Mouse (Mus musculus): ENCODE measurements around the gene Skiv2l. TPM values are rescaled to one million over a fixed set of nuclear protein-coding genes. Genes with fewer than 3 reads are reported as not detected.

Skiv2l gene
- polyA plus RNA-seq (2015; fragmentation: Illumina TruSeq; extraction: RNeasy Lipid Tissue Mini Kit (QIAGEN cat#74804); ENCODE audit: insufficient read depth, low read depth, low replicate concordance), result 24.5 TPM

DNA sequence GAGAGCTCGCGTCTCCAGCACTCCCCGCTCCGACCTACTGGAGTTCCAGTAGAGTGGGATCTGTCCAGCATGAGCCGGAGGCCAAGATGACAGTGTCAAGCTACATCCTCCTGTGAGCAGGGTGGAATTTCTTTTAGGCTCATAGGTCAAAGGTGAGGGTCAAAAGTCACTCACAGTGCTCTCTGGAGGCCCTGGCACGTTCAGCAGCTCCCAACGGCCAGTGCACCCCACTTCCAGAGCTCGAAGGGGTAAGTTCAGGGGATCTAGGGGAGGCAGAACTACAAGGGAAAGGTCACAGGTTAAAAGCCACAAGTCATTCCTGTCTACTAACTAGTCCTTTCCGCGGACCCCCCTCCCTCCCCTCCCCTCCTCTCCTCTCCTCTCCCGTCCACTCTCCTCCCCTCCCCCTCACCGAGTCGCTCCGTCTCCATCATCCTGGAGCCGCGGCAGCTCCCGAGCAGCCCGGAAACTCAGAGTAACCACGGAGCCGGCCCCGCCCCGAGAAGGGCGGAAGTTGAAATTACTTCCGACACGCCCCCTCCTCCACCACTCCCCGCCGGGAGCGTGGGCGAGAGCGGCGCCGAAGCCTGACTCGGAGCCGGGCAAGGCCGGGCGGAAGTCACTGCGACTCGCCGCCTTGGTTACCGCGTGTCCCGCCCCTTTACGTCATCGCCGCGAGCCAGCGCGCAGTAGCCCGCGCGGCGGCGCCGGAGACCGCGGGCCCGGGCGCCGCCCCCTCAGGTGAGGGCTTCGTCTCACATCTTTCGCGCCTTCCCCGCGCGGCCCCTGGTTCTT lies at the start of gene Skiv2l, which contains the start of gene Nelfe:
Gene Skiv2l, minus strand, starts transcription at position 489 of the 795 bp plus-strand sequence.
Gene Nelfe, plus strand, starts transcription at position 670 of the 795 bp plus-strand sequence.

GRCm38 (mm10) chr17:34898160-34898586 lies 48.2 kb upstream of the Skiv2l start, which contains the start of the genes C2 and Ehmt2:
C2 (minus strand) TSS chr17:34898265.
Ehmt2 (plus strand) TSS chr17:34898469.

DNA sequence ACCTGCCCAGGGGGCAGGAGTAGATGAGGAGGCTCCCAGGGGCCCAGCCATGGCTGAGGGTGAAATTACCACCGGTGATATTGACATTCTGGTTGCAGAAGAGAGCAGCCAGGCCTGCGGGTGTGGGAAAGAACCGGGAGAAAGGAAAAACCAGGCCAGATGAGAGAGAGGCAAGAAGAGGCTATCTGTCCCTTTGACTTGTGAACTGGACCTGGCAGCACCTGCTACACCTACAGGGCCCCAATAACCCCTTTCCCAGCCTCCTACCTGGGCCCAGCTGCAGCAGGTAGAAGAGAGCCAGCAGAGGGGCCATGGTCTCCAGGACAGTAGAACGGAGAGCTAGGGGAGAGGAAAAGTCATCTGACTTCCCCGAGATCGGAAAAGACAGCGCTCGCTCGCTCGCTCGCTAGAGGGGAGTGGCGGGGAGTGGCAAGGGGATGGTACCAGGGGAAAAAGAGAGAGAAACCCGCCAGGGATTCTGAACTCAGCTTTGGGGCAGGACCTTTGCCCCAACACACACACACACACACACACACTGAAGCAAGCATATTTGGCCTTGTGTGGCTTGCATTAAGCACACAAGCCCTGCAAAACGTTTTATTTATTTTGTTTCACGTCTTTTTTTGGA lies 31.8 kb upstream of the Skiv2l start, which contains the start of gene Gm20547:
Gene Gm20547, minus strand, starts transcription at position 360 of the 628 bp plus-strand sequence.

GRCm38 (mm10) chr17:34879336-34879879 lies 29.4 kb upstream of the Skiv2l start, which contains the start of gene Zbtb12:
Zbtb12 (plus strand) TSS chr17:34879483.

DNA sequence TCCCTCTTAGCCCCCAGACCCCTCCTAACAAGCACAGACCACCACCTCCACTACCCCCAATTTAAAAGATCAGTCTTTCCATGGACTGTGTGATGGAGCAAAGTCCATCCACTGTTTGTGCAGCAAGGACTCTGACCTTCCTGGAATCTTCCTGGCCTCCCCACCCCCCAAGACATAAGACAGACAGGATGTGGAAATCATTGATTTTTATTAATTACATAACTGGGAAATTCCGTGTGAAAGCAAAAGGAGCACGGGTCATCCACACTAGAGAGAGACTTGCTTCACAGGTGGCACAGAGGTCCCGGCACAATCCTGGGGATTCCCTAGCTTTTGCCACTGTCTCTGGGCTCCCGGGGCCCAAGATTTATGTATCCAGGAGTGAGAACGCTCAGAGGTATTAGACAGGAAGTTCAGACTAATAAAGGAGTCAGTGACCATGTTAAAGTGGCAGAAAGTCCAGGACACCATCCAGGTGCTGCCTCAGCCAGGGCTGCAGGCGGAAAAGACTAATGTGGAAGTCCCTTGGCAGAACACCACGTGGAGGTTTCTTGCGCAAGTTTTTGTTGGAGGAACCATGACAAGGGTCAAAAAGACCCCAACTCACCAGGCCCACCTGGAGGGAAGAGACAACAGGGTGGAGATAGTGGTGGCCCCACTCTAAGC lies 12.5 kb upstream of the Skiv2l start, which contains the start of gene Cfb:
Gene Cfb, minus strand, starts transcription at position 103 of the 666 bp plus-strand sequence.

GRCm38 (mm10) chr17:34836856-34837221 lies 13.2 kb downstream of the Skiv2l start, which contains the start of the genes Stk19 and Dxo:
Stk19 (minus strand) TSS chr17:34836945.
Dxo (plus strand) TSS chr17:34837019.

GRCm38 (mm10) chr17:34804301-34804700 lies 45.7 kb downstream of the Skiv2l start, which contains the start of gene Cyp21a1:
Cyp21a1 (minus strand) TSS chr17:34804561.

Other genes starting within 250 kb of the Skiv2l start
- 23.2 TPM for gene Rnf5, start 246.5 kb downstream of the Skiv2l start, polyA plus RNA-seq (2015; fragmentation: Illumina TruSeq; extraction: RNeasy Lipid Tissue Mini Kit (QIAGEN cat#74804); ENCODE audit: insufficient read depth, low read depth, low replicate concordance)
- 22.7 TPM for gene Agpat1, start 245.9 kb downstream of the Skiv2l start, polyA plus RNA-seq (2015; fragmentation: Illumina TruSeq; extraction: RNeasy Lipid Tissue Mini Kit (QIAGEN cat#74804); ENCODE audit: insufficient read depth, low read depth, low replicate concordance)
- gene Egfl8, start 234.2 kb downstream of the Skiv2l start, polyA plus RNA-seq (2015; fragmentation: Illumina TruSeq; extraction: RNeasy Lipid Tissue Mini Kit (QIAGEN cat#74804); ENCODE audit: insufficient read depth, low read depth, low replicate concordance), result 3.3 TPM
- 9.9 TPM for gene Ppt2, start 221.7 kb downstream of the Skiv2l start, polyA plus RNA-seq (2015; fragmentation: Illumina TruSeq; extraction: RNeasy Lipid Tissue Mini Kit (QIAGEN cat#74804); ENCODE audit: insufficient read depth, low read depth, low replicate concordance)
- gene Prrt1, start 220.7 kb downstream of the Skiv2l start, polyA plus RNA-seq (2015; fragmentation: Illumina TruSeq; extraction: RNeasy Lipid Tissue Mini Kit (QIAGEN cat#74804); ENCODE audit: insufficient read depth, low read depth, low replicate concordance), result 5.2 TPM
- gene Fkbpl, start 205.4 kb downstream of the Skiv2l start, polyA plus RNA-seq (2015; fragmentation: Illumina TruSeq; extraction: RNeasy Lipid Tissue Mini Kit (QIAGEN cat#74804); ENCODE audit: insufficient read depth, low read depth, low replicate concordance), result 2.0 TPM
- 10.8 TPM for gene Atf6b, start 203.1 kb downstream of the Skiv2l start, polyA plus RNA-seq (2015; fragmentation: Illumina TruSeq; extraction: RNeasy Lipid Tissue Mini Kit (QIAGEN cat#74804); ENCODE audit: insufficient read depth, low read depth, low replicate concordance)
- 12.0 TPM for gene Tnxb, start 179.7 kb downstream of the Skiv2l start, polyA plus RNA-seq (2015; fragmentation: Illumina TruSeq; extraction: RNeasy Lipid Tissue Mini Kit (QIAGEN cat#74804); ENCODE audit: insufficient read depth, low read depth, low replicate concordance)
- gene C4b, start 106.3 kb downstream of the Skiv2l start, polyA plus RNA-seq (2015; fragmentation: Illumina TruSeq; extraction: RNeasy Lipid Tissue Mini Kit (QIAGEN cat#74804); ENCODE audit: insufficient read depth, low read depth, low replicate concordance), result 20.6 TPM
- 1.9 TPM for gene Cyp21a1, start 45.6 kb downstream of the Skiv2l start, polyA plus RNA-seq (2015; fragmentation: Illumina TruSeq; extraction: RNeasy Lipid Tissue Mini Kit (QIAGEN cat#74804); ENCODE audit: insufficient read depth, low read depth, low replicate concordance)
- 14.8 TPM for gene Stk19, start 13.3 kb downstream of the Skiv2l start, polyA plus RNA-seq (2015; fragmentation: Illumina TruSeq; extraction: RNeasy Lipid Tissue Mini Kit (QIAGEN cat#74804); ENCODE audit: insufficient read depth, low read depth, low replicate concordance)
- 19.9 TPM for gene Dxo, start 13.2 kb downstream of the Skiv2l start, polyA plus RNA-seq (2015; fragmentation: Illumina TruSeq; extraction: RNeasy Lipid Tissue Mini Kit (QIAGEN cat#74804); ENCODE audit: insufficient read depth, low read depth, low replicate concordance)
- gene Nelfe, start 181 bp upstream of the Skiv2l start, polyA plus RNA-seq (2015; fragmentation: Illumina TruSeq; extraction: RNeasy Lipid Tissue Mini Kit (QIAGEN cat#74804); ENCODE audit: insufficient read depth, low read depth, low replicate concordance), result 11.5 TPM
- 9.5 TPM for gene Cfb, start 12.3 kb upstream of the Skiv2l start, polyA plus RNA-seq (2015; fragmentation: Illumina TruSeq; extraction: RNeasy Lipid Tissue Mini Kit (QIAGEN cat#74804); ENCODE audit: insufficient read depth, low read depth, low replicate concordance)
- 1.5 TPM for gene Zbtb12, start 29.3 kb upstream of the Skiv2l start, polyA plus RNA-seq (2015; fragmentation: Illumina TruSeq; extraction: RNeasy Lipid Tissue Mini Kit (QIAGEN cat#74804); ENCODE audit: insufficient read depth, low read depth, low replicate concordance)
- gene Gm20547, start 31.8 kb upstream of the Skiv2l start, polyA plus RNA-seq (2015; fragmentation: Illumina TruSeq; extraction: RNeasy Lipid Tissue Mini Kit (QIAGEN cat#74804); ENCODE audit: insufficient read depth, low read depth, low replicate concordance), result 4.5 TPM
- gene C2, start 48.1 kb upstream of the Skiv2l start, polyA plus RNA-seq (2015; fragmentation: Illumina TruSeq; extraction: RNeasy Lipid Tissue Mini Kit (QIAGEN cat#74804); ENCODE audit: insufficient read depth, low read depth, low replicate concordance), result 22.8 TPM
- gene Ehmt2, start 48.3 kb upstream of the Skiv2l start, polyA plus RNA-seq (2015; fragmentation: Illumina TruSeq; extraction: RNeasy Lipid Tissue Mini Kit (QIAGEN cat#74804); ENCODE audit: insufficient read depth, low read depth, low replicate concordance), result 43.2 TPM
- gene Slc44a4, start 64.3 kb upstream of the Skiv2l start, polyA plus RNA-seq (2015; fragmentation: Illumina TruSeq; extraction: RNeasy Lipid Tissue Mini Kit (QIAGEN cat#74804); ENCODE audit: insufficient read depth, low read depth, low replicate concordance), result 1.4 TPM
- 10.7 TPM for gene Neu1, start 81.0 kb upstream of the Skiv2l start, polyA plus RNA-seq (2015; fragmentation: Illumina TruSeq; extraction: RNeasy Lipid Tissue Mini Kit (QIAGEN cat#74804); ENCODE audit: insufficient read depth, low read depth, low replicate concordance)
- 8.4 TPM for gene Hspa1b, start 109.0 kb upstream of the Skiv2l start, polyA plus RNA-seq (2015; fragmentation: Illumina TruSeq; extraction: RNeasy Lipid Tissue Mini Kit (QIAGEN cat#74804); ENCODE audit: insufficient read depth, low read depth, low replicate concordance)
- not detected for gene Gm20481, start 119.7 kb upstream of the Skiv2l start, polyA plus RNA-seq (2015; fragmentation: Illumina TruSeq; extraction: RNeasy Lipid Tissue Mini Kit (QIAGEN cat#74804); ENCODE audit: insufficient read depth, low read depth, low replicate concordance)
- 4.7 TPM for gene Hspa1a, start 121.9 kb upstream of the Skiv2l start, polyA plus RNA-seq (2015; fragmentation: Illumina TruSeq; extraction: RNeasy Lipid Tissue Mini Kit (QIAGEN cat#74804); ENCODE audit: insufficient read depth, low read depth, low replicate concordance)
- gene Hspa1l, start 122.5 kb upstream of the Skiv2l start, polyA plus RNA-seq (2015; fragmentation: Illumina TruSeq; extraction: RNeasy Lipid Tissue Mini Kit (QIAGEN cat#74804); ENCODE audit: insufficient read depth, low read depth, low replicate concordance), result not detected
- gene Lsm2, start 131.7 kb upstream of the Skiv2l start, polyA plus RNA-seq (2015; fragmentation: Illumina TruSeq; extraction: RNeasy Lipid Tissue Mini Kit (QIAGEN cat#74804); ENCODE audit: insufficient read depth, low read depth, low replicate concordance), result 7.8 TPM
- 23.4 TPM for gene Vars, start 150.8 kb upstream of the Skiv2l start, polyA plus RNA-seq (2015; fragmentation: Illumina TruSeq; extraction: RNeasy Lipid Tissue Mini Kit (QIAGEN cat#74804); ENCODE audit: insufficient read depth, low read depth, low replicate concordance)
- 0.42 TPM for gene Vwa7, start 166.4 kb upstream of the Skiv2l start, polyA plus RNA-seq (2015; fragmentation: Illumina TruSeq; extraction: RNeasy Lipid Tissue Mini Kit (QIAGEN cat#74804); ENCODE audit: insufficient read depth, low read depth, low replicate concordance)
- gene Sapcd1, start 177.8 kb upstream of the Skiv2l start, polyA plus RNA-seq (2015; fragmentation: Illumina TruSeq; extraction: RNeasy Lipid Tissue Mini Kit (QIAGEN cat#74804); ENCODE audit: insufficient read depth, low read depth, low replicate concordance), result 1.5 TPM
- 1.8 TPM for gene Msh5, start 196.5 kb upstream of the Skiv2l start, polyA plus RNA-seq (2015; fragmentation: Illumina TruSeq; extraction: RNeasy Lipid Tissue Mini Kit (QIAGEN cat#74804); ENCODE audit: insufficient read depth, low read depth, low replicate concordance)
- gene Clic1, start 199.8 kb upstream of the Skiv2l start, polyA plus RNA-seq (2015; fragmentation: Illumina TruSeq; extraction: RNeasy Lipid Tissue Mini Kit (QIAGEN cat#74804); ENCODE audit: insufficient read depth, low read depth, low replicate concordance), result 36.2 TPM
- 19.5 TPM for gene Ddah2, start 208.8 kb upstream of the Skiv2l start, polyA plus RNA-seq (2015; fragmentation: Illumina TruSeq; extraction: RNeasy Lipid Tissue Mini Kit (QIAGEN cat#74804); ENCODE audit: insufficient read depth, low read depth, low replicate concordance)
- not detected for gene Ly6g6c, start 215.2 kb upstream of the Skiv2l start, polyA plus RNA-seq (2015; fragmentation: Illumina TruSeq; extraction: RNeasy Lipid Tissue Mini Kit (QIAGEN cat#74804); ENCODE audit: insufficient read depth, low read depth, low replicate concordance)
- gene Mpig6b, start 216.0 kb upstream of the Skiv2l start, polyA plus RNA-seq (2015; fragmentation: Illumina TruSeq; extraction: RNeasy Lipid Tissue Mini Kit (QIAGEN cat#74804); ENCODE audit: insufficient read depth, low read depth, low replicate concordance), result not detected
- gene Ly6g6e, start 226.7 kb upstream of the Skiv2l start, polyA plus RNA-seq (2015; fragmentation: Illumina TruSeq; extraction: RNeasy Lipid Tissue Mini Kit (QIAGEN cat#74804); ENCODE audit: insufficient read depth, low read depth, low replicate concordance), result not detected
- not detected for gene Ly6g6d, start 227.9 kb upstream of the Skiv2l start, polyA plus RNA-seq (2015; fragmentation: Illumina TruSeq; extraction: RNeasy Lipid Tissue Mini Kit (QIAGEN cat#74804); ENCODE audit: insufficient read depth, low read depth, low replicate concordance)
- gene Ly6g6f, start 235.4 kb upstream of the Skiv2l start, polyA plus RNA-seq (2015; fragmentation: Illumina TruSeq; extraction: RNeasy Lipid Tissue Mini Kit (QIAGEN cat#74804); ENCODE audit: insufficient read depth, low read depth, low replicate concordance), result not detected
- gene Abhd16a, start 239.1 kb upstream of the Skiv2l start, polyA plus RNA-seq (2015; fragmentation: Illumina TruSeq; extraction: RNeasy Lipid Tissue Mini Kit (QIAGEN cat#74804); ENCODE audit: insufficient read depth, low read depth, low replicate concordance), result 25.5 TPM